Mouse (Mus musculus) heart, embryonic 15.5 days (tissue): ENCODE results near the gene Trmt112. TPM values are rescaled to one million over a fixed set of nuclear protein-coding genes. Genes with fewer than 3 reads are reported as not detected.
A peak's percentile ranks its signal among the peaks of the same experiment; 100 is the strongest.
"Not testable (repeated sequence)": the region's sequence is repeated elsewhere in the genome, so short reads cannot be mapped to it uniquely, and the experiment has no call there.

Experiments used
- ATAC-seq: fragments of 200-750 bp; cut with Nextera tagmentation; replicated peaks from 2 replicates; pipeline ENCODE4 v1.8.0; 2017; ENCODE audit warnings: low read depth, moderate TSS enrichment; ENCODE audit not compliant: insufficient number of reproducible peaks, insufficient read depth, low FRiP score
- H3K27ac ChIP-seq: fragments of 300-500 bp; sonication (generic); 2 replicates; pipeline ENCODE4 v1.5.1; 2015; ENCODE audit warnings: mild to moderate bottlenecking, inconsistent platforms
- H3K27me3 ChIP-seq: fragments of 300-500 bp; sonication (generic); 2 replicates; pipeline ENCODE4 v1.6.1; 2015; ENCODE audit warnings: inconsistent platforms
- H3K36me3 ChIP-seq: fragments of 300-500 bp; sonication (generic); 2 replicates; pipeline ENCODE4 v1.6.1; 2015; ENCODE audit warnings: mild to moderate bottlenecking, inconsistent platforms
- H3K4me1 ChIP-seq: fragments of 300-500 bp; sonication (generic); replicated peaks from 2 replicates; pipeline ENCODE4 v1.6.1; 2015; ENCODE audit warnings: inconsistent platforms
- H3K4me2 ChIP-seq: fragments of 300-500 bp; sonication (generic); 2 replicates; pipeline ENCODE4 v1.6.1; 2015; ENCODE audit warnings: inconsistent platforms, mild to moderate bottlenecking, moderate library complexity
- H3K4me3 ChIP-seq: fragments of 300-500 bp; sonication (generic); 2 replicates; pipeline ENCODE4 v1.5.1; 2015; ENCODE audit warnings: mild to moderate bottlenecking, inconsistent platforms
- H3K9ac ChIP-seq: fragments of 300-500 bp; sonication (generic); 2 replicates; pipeline ENCODE4 v1.6.1; 2015; ENCODE audit warnings: mild to moderate bottlenecking, inconsistent platforms
- H3K9me3 ChIP-seq: fragments of 300-500 bp; sonication (generic); replicated peaks from 2 replicates; pipeline ENCODE4 v1.6.1; 2016; ENCODE audit warnings: inconsistent platforms
- WGBS: fragments of 180-500 bp; shearing (Covaris S2); methylation state at CpG from one replicate; pipeline ENCODE4 v1.1.7; 2015; ENCODE audit warnings: mixed read lengths; 5-methylcytosine and 5-hydroxymethylcytosine counted together
- polyA plus RNA-seq: library from polyadenylated mRNA; unstranded; fragments of >200 nt; fragmentation: Nextera tagmentation; extraction: Ambion mirVana; gene quantifications from 2 replicates; pipeline ENCODE4 v1.2.1, GENCODE M21; 2015

Gene Trmt112
- polyA plus RNA-seq, 1 experiment from 2014 or later = 72.8 TPM

DNA sequence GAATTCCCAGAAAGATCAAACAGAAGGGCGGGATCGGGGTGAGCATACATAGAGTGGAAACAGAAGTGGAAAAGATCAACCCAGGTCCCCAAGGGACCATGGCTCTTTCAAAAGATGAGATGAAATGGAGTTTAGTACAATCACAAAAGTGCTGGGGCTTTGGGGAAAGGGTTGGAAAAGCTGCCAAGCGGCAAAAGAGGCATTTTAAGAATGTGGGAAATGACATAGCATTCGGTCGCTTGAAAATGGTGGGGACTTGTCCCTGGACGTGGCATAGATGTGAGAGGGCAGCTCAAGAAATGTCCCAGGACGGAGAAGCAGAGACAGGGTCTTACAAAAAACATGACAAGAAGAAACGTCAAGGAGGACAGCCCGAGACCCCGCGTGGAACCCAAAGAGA, 477 bp upstream of the Trmt112 start:
- 6% methylated on average over 11 of the region's 11 CpGs for WGBS
- ATAC-seq = no peak

DNA sequence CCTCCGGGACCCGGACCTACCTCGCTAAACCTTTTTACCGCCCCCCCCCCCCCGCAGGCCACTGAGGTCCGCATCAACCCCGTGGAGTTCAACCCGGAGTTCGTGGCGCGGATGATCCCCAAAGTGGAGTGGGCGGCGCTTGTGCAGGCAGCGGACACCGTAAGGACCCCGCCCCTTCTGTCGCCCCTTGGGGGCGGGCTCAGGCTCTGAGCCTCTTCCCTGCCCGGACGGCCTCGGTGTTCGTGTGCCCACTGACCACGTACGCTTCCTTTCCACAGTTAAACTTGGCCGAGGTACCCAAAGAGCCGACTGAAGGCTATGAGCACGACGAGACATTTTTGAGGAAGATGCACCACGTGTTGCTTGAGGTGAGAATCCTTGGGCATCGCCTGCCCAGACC, 808 bp downstream of the Trmt112 start:
- WGBS = under 1% methylated on average over 30 of the region's 30 CpGs
- Histone ChIP-seq H3K4me2 (peak overlapping the region; percentile 83), H3K27ac (peak overlapping the region; percentile 100), H3K4me3 (peak overlapping the region; percentile 80), H3K9ac (peak overlapping the region; percentile 76), H3K4me1 (peaks cover 34% of the 10 kb centered on the region), H3K36me3 (peaks cover 48% of the 10 kb centered on the region)
- not testable (repeated sequence) for H3K27me3 ChIP-seq, H3K9me3 ChIP-seq
- peak; percentile 32 for ATAC-seq

More for the DNA sequence above, 477 bp upstream of the Trmt112 start:
- H3K4me2 ChIP-seq = peak overlapping the region; percentile 83
- peak overlapping the region; percentile 80 for H3K4me3 ChIP-seq
- H3K4me1 ChIP-seq = peaks cover 30% of the 10 kb centered on the region
- H3K27me3 ChIP-seq = no peaks in the 10 kb centered on the region
- H3K9ac ChIP-seq = peak overlapping the region; percentile 76
- peak overlapping the region; percentile 100 for H3K27ac ChIP-seq
- peaks cover 51% of the 10 kb centered on the region for H3K36me3 ChIP-seq
- no peaks in the 10 kb centered on the region for H3K9me3 ChIP-seq

DNA sequence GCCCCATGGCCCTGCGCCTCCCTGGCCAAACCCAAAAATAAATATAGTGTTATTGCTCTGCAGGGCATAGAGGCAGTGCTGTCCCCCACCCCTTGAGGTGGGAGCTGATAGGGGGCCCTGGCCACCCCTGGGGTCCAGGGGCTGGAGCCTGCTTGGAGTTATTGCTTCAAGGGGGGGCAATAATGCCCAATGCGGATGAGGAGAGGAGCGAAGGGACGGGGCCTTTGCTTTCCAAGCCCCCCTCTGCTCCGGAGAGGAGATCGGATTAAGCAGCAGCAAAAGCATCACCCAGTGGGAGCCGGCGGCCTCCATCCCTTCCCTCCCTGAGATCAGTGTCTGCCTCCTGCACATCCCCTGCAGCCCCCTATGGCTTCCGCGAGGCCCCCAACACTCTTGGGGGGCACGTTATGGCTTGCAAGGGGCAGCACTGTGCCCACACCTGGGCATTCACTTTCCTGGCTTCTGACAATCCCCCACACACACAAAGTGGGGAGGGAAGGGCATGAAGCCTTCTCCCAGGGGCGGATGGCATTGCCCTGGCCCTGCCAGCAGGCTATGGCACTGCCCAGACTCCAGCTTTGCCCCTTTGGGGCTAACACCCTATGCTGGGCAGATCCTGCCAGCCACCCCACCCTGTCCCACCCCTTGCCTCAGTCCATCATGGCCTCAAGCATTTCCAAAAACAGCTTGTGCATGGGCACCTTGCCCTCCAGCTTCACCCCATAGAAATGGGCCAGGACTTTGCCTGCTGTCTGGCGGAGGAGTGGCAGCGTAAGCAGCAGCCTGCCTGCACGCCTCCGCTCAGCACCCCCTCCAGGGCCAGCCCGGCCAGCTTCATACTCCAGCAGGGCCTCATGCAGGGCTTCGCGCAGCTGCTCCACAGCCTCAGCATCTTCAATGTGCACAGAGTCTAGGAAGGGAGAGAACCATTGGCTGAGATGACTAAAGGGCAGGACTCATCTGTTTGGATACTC, 1.9 kb downstream of the Trmt112 start:
- Histone ChIP-seq H3K4me3 (peak overlapping the region; percentile 21), H3K4me2 (peak overlapping the region; percentile 83)

DNA sequence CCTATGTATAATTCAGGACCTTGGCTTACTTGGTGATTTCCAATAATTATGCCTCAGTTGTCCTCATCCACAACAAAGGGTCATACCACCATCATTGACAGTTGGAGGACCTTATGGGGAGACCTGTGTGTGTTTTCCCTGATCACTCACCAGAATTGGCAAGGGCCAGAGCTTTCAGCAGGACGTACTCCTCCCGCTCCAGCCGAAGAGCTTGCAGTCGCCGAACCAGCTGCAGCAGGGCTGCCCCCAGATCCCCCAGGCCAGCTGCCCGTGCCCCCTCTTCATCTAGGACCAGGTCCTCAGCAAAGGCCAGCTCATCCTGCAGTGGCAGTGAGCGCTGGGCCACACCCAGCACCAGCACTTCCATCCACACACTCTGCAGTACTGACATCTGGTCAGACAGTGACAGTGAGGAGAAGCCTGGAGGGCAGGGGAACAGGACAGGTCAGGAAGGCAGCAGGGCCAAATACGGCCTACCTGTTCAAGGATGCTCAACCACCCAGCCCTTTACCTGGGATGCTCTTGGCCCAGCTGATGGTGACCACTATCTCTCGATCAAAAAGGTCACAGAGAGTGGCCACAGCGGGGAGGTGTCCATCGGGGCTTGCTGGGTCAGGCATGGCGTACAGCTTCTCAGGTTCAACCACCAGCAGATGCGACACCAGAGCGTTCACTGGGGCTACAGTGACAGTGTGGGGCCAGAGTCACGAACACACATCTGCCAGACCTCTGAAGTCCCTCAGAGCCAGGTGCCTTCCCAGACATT, 2.9 kb downstream of the Trmt112 start:
- H3K9ac ChIP-seq = no peak overlapping the region
- no peak for ATAC-seq
- H3K9me3 ChIP-seq = no peaks in the 10 kb centered on the region
- H3K36me3 ChIP-seq = peaks cover 32% of the 10 kb centered on the region
- 89% methylated on average over 15 of the region's 15 CpGs for WGBS
- no peaks in the 10 kb centered on the region for H3K27me3 ChIP-seq
- no peak overlapping the region for H3K4me3 ChIP-seq
- no peak overlapping the region for H3K4me2 ChIP-seq
- no peak overlapping the region for H3K27ac ChIP-seq
- peaks cover 29% of the 10 kb centered on the region for H3K4me1 ChIP-seq

More for the DNA sequence above, 1.9 kb downstream of the Trmt112 start:
- Histone ChIP-seq H3K27me3 (no peaks in the 10 kb centered on the region), H3K9ac (0 out of 2 replicates have a peak overlapping the region, but pooled peaks have one; percentile 10), H3K36me3 (peaks cover 39% of the 10 kb centered on the region), H3K9me3 (no peaks in the 10 kb centered on the region), H3K4me1 (peaks cover 34% of the 10 kb centered on the region), H3K27ac (0 out of 2 replicates have a peak overlapping the region, but pooled peaks have one; percentile 32)
- ATAC-seq = no peak
- 81% methylated on average over 19 of the region's 19 CpGs for WGBS

DNA sequence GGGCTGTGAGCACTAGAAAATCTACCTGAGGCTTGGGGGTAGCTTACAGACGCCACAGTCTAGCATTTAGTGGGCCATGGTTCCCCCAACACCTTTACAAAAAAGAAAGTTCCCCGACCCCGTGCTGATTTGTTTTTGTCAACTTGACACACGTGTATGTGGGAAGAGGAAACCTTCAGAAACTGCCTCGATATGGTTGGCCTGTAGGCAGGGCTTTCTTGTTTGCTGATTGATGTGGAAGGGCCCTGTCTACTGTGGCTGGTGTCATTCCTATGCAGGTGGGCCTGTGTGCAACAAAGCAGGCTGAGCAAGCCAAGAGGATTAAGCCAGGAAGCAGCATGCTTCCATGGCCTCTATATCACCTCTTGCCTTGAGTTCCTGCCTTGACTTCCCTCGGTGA, 3.5 kb downstream of the Trmt112 start:
- Histone ChIP-seq H3K9ac (no peak overlapping the region), H3K27ac (no peak overlapping the region), H3K9me3 (no peaks in the 10 kb centered on the region), H3K4me1 (peaks cover 23% of the 10 kb centered on the region), H3K36me3 (peaks cover 32% of the 10 kb centered on the region), H3K4me3 (no peak overlapping the region), H3K27me3 (no peaks in the 10 kb centered on the region), H3K4me2 (no peak overlapping the region)
- no peak for ATAC-seq
- WGBS = 86% methylated on average over 6 of the region's 6 CpGs

DNA sequence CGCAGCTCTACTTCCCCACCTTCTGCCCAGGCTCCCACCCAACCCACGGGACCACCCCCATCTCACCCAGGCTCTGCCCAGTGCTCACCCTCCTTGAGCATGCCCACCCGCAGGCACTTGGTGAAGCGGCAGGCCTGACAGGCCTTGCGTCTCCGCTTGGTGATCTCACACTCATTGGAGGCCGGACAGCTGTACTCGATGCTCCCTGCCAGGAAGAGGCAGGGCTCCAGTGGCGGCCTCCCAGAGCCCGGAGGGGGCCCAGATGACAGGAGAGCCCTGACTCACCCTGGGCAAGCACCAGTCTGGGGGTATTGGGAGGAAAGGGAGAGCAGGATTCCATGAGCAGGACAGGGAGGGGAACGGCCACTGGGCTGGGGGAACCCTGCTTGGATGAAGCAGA, 4.5 kb downstream of the Trmt112 start:
- Histone ChIP-seq H3K27me3 (no peaks in the 10 kb centered on the region), H3K4me1 (peaks cover 14% of the 10 kb centered on the region), H3K27ac (no peak overlapping the region), H3K36me3 (peaks cover 36% of the 10 kb centered on the region), H3K9ac (no peak overlapping the region), H3K4me2 (no peak overlapping the region), H3K4me3 (no peak overlapping the region), H3K9me3 (no peaks in the 10 kb centered on the region)
- ATAC-seq = no peak
- WGBS = 79% methylated on average over 11 of the region's 11 CpGs

DNA sequence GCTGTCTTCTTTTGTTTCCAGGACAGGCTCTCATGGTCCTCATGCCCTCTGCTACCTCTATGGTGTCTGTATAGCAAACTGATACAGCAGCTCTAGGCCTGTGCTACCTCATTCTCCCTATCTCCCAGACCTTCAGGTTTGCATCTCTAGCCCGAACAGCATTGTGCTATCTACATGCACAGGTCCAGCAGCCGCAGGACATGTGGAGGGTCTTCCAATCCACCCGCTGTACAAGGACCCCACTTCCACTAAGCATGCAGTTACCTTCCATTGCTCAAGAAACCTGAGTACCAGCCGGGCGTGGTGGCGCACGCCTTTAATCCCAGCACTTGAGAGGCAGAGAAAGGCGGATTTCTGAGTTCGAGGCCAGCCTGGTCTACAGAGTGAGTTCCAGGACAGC, 5.0 kb downstream of the Trmt112 start:
- no peak overlapping the region for H3K4me2 ChIP-seq
- ATAC-seq = no peak
- no peak overlapping the region for H3K4me3 ChIP-seq
- H3K27ac ChIP-seq = no peak overlapping the region
- peaks cover 20% of the 10 kb centered on the region for H3K4me1 ChIP-seq
- no peaks in the 10 kb centered on the region for H3K9me3 ChIP-seq
- WGBS = 92% methylated on average over 9 of the region's 9 CpGs
- H3K36me3 ChIP-seq = peaks cover 37% of the 10 kb centered on the region
- H3K27me3 ChIP-seq = no peaks in the 10 kb centered on the region
- no peak overlapping the region for H3K9ac ChIP-seq

DNA sequence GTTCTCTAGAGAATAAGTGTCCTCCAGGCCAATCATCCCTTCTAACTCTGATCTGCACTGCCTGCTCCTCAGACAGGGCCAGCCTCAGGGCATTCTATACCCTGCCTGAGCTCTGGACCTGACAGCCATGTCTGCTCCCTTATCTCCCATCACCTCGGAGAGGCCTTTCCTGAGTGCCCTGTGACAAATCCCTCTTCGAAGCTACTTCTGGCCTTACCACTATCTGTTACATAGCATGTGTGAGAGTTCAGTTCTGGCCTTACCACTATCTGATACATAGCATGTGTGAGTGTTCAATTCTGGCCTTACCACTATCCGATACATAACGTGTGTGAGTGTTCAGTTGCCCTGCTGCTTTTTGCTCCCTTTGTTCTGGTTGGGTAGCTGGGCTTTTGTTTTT, 5.8 kb downstream of the Trmt112 start:
- H3K27me3 ChIP-seq = no peaks in the 10 kb centered on the region
- H3K27ac ChIP-seq = no peak overlapping the region
- ATAC-seq = no peak

DNA sequence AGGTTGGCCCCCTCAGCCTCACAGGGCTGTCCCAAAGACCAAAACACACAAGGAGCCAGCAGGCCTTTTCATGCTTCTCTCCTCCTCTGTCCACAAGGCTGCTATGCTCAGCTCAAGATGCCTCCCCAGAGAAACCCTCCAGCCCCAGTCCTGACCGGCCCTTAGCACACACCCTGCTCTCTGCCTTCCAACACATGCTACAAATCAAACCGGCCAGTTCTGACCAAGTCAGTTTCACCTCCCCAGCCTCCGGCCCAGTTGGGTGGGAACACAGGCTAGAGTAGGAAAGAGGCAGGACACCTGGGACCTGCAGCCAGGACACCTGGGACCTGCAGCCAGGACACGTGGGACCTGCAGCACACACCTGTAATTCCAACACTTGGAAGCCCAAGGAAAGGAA, 7.0 kb downstream of the Trmt112 start:
- no peak for ATAC-seq
- WGBS = 85% methylated on average over 4 of the region's 4 CpGs

More for the DNA sequence above, 5.8 kb downstream of the Trmt112 start:
- 43% methylated on average over 4 of the region's 4 CpGs for WGBS
- peaks cover 40% of the 10 kb centered on the region for H3K36me3 ChIP-seq
- peaks cover 27% of the 10 kb centered on the region for H3K4me1 ChIP-seq
- H3K4me2 ChIP-seq = no peak overlapping the region
- H3K9me3 ChIP-seq = no peaks in the 10 kb centered on the region
- no peak overlapping the region for H3K9ac ChIP-seq
- no peak overlapping the region for H3K4me3 ChIP-seq

DNA sequence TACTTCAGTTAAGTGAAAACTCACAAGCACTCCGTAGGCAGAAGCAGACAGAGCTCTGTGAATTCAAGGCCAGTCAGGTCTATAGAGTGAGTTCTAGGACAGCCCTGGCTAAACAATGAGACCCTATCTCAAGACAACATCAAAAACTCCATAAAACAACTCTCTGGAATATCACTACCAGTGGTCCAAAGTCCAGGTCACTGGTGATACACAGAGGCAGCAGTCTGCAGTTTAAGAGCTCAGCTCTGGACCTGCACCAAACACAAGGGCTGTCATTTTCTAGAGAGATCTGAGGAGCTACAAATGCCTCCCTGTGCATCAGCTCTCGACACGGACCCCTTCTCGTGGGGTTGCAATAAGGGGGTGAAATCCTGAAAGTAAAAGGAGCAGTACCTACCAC, 8.8 kb downstream of the Trmt112 start:
- Histone ChIP-seq H3K4me2 (no peak overlapping the region), H3K36me3 (peaks cover 18% of the 10 kb centered on the region; the same call in 1 of the 2 replicates), H3K27ac (no peak overlapping the region), H3K9me3 (no peaks in the 10 kb centered on the region), H3K27me3 (peaks cover 1% of the 10 kb centered on the region; the same call in 1 of the 2 replicates), H3K4me1 (peaks cover 35% of the 10 kb centered on the region), H3K4me3 (no peak overlapping the region), H3K9ac (no peak overlapping the region)
- 91% methylated on average over 4 of the region's 4 CpGs for WGBS
- ATAC-seq = no peak

More for the DNA sequence above, 7.0 kb downstream of the Trmt112 start:
- Histone ChIP-seq H3K27me3 (no peaks in the 10 kb centered on the region), H3K9me3 (no peaks in the 10 kb centered on the region), H3K27ac (no peak overlapping the region), H3K4me1 (peaks cover 25% of the 10 kb centered on the region), H3K36me3 (peaks cover 36% of the 10 kb centered on the region), H3K4me3 (no peak overlapping the region), H3K9ac (no peak overlapping the region), H3K4me2 (no peak overlapping the region)

DNA sequence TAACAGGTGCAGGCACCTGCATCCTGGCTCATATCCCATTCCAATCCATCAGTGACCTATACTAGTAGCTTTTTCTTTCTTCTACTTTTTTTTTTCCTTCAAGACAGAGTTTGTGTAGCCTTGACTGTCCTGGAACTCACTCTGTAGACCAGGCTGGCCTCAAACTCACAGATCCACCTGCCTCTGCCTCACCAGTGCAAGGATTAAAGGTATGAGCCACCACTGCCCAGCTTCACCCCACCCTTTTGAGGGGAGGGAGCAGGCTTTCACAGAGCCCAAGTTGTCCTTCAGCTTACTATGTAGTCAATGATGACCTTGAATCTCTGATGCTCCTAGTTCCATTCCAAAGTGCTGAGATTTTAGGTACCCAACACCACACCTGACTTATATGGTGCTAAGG, 9.9 kb downstream of the Trmt112 start:
- Histone ChIP-seq H3K36me3 (0 out of 2 replicates have a peak, but pooled peaks cover 7% of the 10 kb centered on the region), H3K4me1 (peaks cover 37% of the 10 kb centered on the region), H3K27ac (peak overlapping the region; percentile 96), H3K27me3 (peaks cover 8% of the 10 kb centered on the region; the same call in 1 of the 2 replicates), H3K4me3 (peak overlapping the region; percentile 80; the same call in 1 of the 2 replicates), H3K9me3 (no peaks in the 10 kb centered on the region), H3K9ac (0 out of 2 replicates have a peak overlapping the region, but pooled peaks have one; percentile 90), H3K4me2 (peak overlapping the region; percentile 85)
- no peak for ATAC-seq
